Mouse (Mus musculus) common myeloid progenitor, adult 5-6 weeks (primary cell): ENCODE results near the gene Otulin. TPM values are rescaled to one million over a fixed set of nuclear protein-coding genes. Genes with fewer than 3 reads are reported as not detected.
A peak's percentile ranks its signal among the peaks of the same experiment; 100 is the strongest.

Source experiments
- ATAC-seq: replicated peaks from 2 replicates; pipeline ENCODE4 v1.8.0; 2016; ENCODE audit warnings: low read depth, mild to moderate bottlenecking, moderate TSS enrichment, inconsistent platforms; ENCODE audit not compliant: poor library complexity, severe bottlenecking
- total RNA-seq: library from RNA; stranded (forward); fragments of 200-1000, 187-1606 nt; gene quantifications from 2 replicates; pipeline ENCODE4 v1.2.3, GENCODE M21; 2017

The Otulin gene
- total RNA-seq, 1 experiment from 2014 or later = 30.4 TPM

GRCm38 (mm10) chr15:27519857-27520256 lies 110.6 kb downstream of the Otulin start:
- ATAC-seq = peak; percentile 45

DNA sequence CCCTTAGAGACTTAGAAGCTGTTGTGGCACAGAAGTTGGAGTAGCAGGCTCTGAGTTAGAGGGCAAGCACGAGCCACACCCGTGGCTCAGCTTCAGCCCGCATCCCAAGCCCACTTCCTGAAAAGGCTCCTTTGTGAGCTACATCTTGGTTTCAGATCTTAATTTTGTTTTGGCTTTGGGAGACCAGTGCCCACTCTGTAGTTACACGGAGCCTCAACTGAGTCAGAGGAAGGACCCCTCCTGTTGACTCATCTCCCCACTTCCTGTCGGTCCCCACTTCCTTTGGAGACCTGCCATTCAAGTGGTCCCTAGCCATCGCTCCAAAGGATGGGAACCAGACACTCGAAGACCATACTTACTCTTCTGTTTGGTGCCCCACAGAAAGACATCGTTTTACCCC lies 112.5 kb downstream of the Otulin start:
- ATAC-seq = peak; percentile 79

- ATAC-seq = no peak
Observed at GRCm38 (mm10) chr15:27516927-27517326, 113.6 kb downstream of the Otulin start.

GRCm38 (mm10) chr15:27508982-27509381 lies 121.5 kb downstream of the Otulin start:
- no peak for ATAC-seq

DNA sequence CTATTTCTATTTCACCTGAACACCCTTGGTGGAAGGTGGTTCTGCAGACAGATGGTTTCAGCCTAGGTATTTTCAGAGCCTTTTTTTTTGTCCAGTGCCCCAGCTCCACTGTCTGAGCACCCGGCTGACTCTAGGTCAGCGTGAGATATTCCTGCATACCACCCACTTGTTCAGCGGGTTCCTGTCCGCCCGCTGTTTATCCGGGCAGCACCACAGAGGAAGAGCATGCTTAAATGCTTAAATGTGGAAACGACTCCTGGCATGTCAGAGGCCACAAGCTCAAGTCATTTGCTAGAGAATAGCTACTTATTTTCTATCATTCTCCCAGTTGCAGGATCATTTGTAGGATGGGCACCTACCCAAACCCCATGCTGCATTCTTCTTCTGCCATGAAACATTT lies 122.3 kb downstream of the Otulin start:
- no peak for ATAC-seq

GRCm38 (mm10) chr15:27506893-27507596 lies 123.4 kb downstream of the Otulin start:
- no peak for ATAC-seq

DNA sequence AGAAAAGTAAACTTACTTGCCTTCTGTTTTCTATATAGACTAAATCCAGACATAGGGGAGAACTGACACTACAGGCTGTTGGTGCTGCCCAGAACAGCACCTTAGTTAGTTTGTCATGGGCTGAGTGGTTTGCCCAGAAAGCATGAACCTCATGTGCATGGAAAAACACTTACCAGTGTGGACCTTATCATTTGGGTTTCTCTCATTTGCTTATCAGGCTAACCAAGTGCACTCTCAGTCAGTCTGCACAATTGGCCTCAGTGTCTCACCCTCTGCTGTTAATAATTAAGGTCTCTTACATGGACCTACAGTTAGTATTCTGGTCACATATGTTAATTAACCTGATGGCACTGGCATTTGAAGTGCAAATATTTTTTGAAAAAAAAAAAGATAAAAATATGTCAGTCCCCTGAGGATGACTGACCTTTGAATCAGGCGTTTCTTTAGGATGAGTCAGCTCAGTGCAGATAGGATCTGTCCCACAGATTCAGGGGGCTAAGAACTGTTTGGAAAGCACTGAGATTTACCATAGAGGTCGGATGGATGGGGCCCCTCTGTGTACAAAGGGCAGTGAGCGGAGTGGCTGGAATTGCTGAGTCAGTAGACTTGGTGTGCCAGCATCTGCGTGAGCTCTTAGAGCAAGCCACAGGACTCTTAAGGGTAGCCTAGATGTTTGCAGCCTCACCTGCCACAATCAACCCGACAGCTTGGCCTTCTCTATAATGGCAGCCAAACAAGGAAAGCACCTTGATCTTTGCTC lies 124.2 kb downstream of the Otulin start:
- peak; percentile 27; the same call in 1 of the 2 replicates for ATAC-seq

DNA sequence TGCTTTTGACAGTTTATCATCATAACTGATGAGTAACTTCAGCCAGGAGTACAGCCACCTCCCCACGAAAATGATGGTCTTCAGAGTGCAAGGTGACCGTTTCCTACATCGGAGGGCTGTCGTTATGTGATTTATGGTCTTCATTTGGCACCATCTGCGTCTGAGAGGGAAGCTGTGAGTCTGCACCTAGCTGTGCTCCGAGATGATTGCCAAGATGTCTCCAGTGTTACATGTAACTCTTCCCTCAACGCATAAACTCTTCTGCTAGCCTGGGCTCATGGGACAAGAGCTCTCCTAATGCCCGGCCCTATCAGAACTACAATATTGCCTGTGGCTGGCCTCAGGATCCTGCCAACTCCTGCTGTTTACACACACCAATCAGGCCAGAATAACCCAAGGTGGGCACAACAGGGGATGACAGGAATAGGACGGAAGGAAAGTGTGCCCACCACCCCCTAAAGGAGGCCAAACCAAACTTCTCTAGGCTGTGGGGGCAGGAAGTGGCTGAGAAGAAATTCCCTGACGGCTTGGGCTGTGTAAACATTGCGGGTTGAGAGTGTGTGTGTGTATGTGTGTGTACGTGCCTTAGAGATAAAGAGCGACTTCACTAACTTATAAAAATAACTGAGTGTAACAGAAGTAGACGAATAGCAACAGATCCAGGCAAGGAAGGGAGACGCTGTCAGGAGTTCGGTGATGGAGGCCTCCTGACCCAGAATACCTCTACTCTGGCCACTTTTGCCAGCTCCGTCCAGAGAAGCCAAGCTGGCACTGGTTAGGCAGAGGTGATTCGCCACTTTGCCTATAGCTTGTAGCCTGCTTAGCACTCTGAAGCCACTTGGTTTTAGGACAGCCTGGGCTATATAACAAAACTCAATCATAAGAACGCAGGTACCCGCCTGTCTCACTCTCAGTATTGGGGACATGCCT lies 126.4 kb downstream of the Otulin start:
- peak; percentile 49 for ATAC-seq

DNA sequence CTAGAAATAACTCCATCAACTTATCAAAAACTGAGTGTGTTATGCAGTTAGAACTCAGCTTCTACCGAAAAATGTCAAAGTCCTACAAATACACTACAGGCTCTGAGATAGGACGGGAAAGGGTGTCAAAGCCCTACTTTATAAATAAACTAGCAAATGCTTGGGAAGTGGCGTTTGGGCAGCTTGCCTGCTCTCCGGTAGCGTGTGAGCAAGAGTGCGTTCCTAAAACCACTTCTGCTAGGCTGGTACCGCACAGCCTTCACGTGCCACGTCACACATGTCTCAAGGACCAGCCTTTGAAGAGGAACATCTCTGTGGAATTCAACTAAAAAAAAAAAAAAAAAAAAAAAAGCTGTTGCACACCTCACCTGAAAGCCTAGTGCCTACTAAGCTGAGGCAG lies 127.3 kb downstream of the Otulin start:
- ATAC-seq = no peak; the same call in 1 of the 2 replicates

- ATAC-seq = no peak
Observed at GRCm38 (mm10) chr15:27502338-27502737, 128.2 kb downstream of the Otulin start.

DNA sequence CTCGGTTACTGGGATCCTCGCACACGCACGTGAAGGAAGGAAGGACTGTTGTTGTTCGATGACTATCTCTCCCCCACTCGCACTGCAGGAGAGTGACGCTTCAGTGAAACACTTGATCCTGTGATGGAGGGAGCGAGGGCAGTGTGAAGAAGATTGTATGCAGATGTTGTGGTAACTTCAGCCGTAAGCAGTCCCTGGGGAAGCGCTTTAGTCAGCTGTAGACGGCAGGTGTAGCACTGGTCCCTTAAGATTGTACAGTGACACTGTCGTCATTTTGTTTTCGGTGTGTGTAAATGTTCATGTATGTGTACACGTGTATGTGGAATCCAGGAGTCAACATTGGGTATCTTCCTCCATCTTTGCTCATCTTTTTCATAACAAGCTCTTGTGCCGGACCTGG lies 130.1 kb downstream of the Otulin start:
- ATAC-seq = no peak

DNA sequence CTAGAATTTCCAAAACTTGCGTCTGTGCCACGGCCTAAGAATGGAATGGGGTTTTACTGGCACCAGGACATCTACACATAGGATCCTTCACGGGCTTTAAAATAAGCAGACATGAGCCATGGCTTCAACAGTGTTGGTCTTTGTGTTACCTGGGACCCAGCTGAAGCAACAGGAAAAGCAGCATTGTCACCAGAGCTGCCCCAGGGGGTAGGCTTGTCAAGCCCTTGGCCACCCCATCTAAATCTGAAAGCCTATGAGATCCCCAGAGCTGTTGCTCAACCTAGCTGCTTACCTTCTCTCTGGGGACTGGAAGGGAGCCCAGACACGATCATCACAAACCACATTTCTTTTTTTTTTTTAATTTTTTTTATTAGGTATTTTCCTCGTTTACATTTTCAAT lies 132.4 kb downstream of the Otulin start:
- ATAC-seq = no peak

- ATAC-seq = no peak; the same call in none of the 2 replicates
Observed at GRCm38 (mm10) chr15:27497300-27497997, 133.0 kb downstream of the Otulin start.

DNA sequence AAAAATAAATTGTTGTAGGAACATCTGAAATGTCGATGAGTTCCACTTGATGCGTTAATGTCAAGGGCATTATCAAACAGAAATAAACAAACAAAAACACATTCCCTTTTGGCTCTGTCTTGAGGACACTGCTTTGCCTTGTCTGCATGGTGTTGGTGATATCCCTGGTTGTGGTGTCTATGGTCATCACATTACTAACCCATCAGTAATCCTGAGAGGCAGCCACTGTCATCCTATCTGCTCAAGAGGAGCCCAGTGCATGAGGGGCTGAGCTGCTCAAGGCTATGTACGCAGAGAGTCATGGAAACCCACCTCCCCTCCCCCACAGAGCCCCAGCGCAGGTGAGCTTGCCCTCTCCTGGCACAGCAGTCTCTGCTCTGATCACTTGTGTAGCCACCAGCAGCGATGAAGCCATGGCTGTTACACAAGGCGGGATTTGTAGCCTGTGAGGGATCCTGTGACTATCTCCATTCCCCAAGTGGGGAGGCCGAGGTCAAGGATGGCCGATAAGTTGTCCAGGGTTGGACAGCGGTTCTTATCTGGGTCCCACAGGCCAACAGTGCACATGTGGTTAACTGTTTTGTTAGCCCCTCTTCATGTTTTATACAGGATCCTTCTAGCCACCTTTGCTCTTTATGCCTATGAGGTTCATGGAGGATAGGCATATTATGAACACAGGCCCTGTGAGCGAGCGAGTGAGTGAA lies 133.7 kb downstream of the Otulin start:
- ATAC-seq = peak; percentile 72

GRCm38 (mm10) chr15:27495981-27496401 lies 134.5 kb downstream of the Otulin start:
- no peak for ATAC-seq

- ATAC-seq = no peak
Observed at GRCm38 (mm10) chr15:27493516-27493915, 137.0 kb downstream of the Otulin start.

DNA sequence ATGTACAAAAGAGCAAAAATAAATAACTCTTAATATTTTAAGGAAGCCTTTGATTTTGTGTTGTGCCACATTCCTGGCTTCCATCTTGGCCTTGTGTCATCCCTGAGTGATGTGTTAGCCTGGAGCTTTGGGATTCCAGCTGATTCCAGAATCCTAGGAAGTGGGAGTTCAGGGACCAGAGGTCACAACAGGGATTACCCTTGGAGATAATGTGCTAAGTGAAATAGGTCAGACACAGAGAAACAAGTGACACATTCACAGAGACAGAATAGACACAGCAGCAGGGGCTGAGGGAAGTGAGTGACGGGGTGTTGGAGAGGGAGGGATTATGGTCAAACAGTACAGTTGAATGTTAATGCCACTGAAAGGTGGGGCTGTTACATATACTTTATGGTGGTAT lies 137.8 kb downstream of the Otulin start:
- ATAC-seq = no peak
